Mouse (Mus musculus) gastrocnemius, postnatal 4 days (tissue): Measurements from ENCODE around the gene Gm17949. TPM values are rescaled to one million over a fixed set of nuclear protein-coding genes. Genes with fewer than 3 reads are reported as not detected.

Source experiments
- DNase-seq, 2 experiments: peaks; one replicate each; pipeline ENCODE4 v3.0.0; 2021 to 2022; ENCODE audit warnings: low spot score in 2 of 2, mixed read lengths in 2 of 2
- long read RNA-seq, 2 experiments: library from polyadenylated mRNA; stranded (forward); transcript quantifications; one replicate each; pipeline ENCODE4 v2.0.0; 2021
- total RNA-seq, 2 experiments: library from RNA; stranded (reverse); gene quantifications; 2 replicates each; pipeline ENCODE4 v1.2.3; 2021

The Gm17949 gene
- not detected for total RNA-seq
- long read RNA-seq, experiment 1, partial matches to known transcripts: 0 of 1 reads
- long read RNA-seq, experiment 1, other reads (novel, unspliced or antisense): 1 of 1 reads
- long read RNA-seq, experiment 2: 0 reads

- DNase-seq: peak; percentile 78 to 90
Observed at GRCm38 (mm10) chr17:57011236-57012141, at the start of gene Gm17949, which contains the start of gene Gtf2f1. Gene Gm17949 (plus strand): TSS chr17:57011469. Gene Gtf2f1 (minus strand): TSS chr17:57011288.

- DNase-seq: no peak
Observed at GRCm38 (mm10) chr17:56961880-56962279, 49.4 kb upstream of the Gm17949 start.

GRCm38 (mm10) chr17:56962642-56963405, 48.4 kb upstream of the Gm17949 start:
- DNase-seq: no peak

- no peak for DNase-seq
Observed at GRCm38 (mm10) chr17:56963646-56964045, 47.6 kb upstream of the Gm17949 start.

- no peak for DNase-seq
Observed at GRCm38 (mm10) chr17:56969321-56969720, 41.9 kb upstream of the Gm17949 start.

GRCm38 (mm10) chr17:56970081-56970480, 41.2 kb upstream of the Gm17949 start:
- DNase-seq: no peak

GRCm38 (mm10) chr17:56973956-56974707, 37.1 kb upstream of the Gm17949 start:
- no peak for DNase-seq

- no peak for DNase-seq
Observed at GRCm38 (mm10) chr17:56974708-56975240, 36.5 kb upstream of the Gm17949 start.

- DNase-seq: no peak
Observed at GRCm38 (mm10) chr17:56975391-56975790, 35.9 kb upstream of the Gm17949 start.

GRCm38 (mm10) chr17:56976531-56977390, 34.5 kb upstream of the Gm17949 start:
- DNase-seq: no peak

GRCm38 (mm10) chr17:56979524-56979923, 31.7 kb upstream of the Gm17949 start:
- DNase-seq: no peak

GRCm38 (mm10) chr17:56981049-56981448, 30.2 kb upstream of the Gm17949 start:
- DNase-seq: no peak

- DNase-seq: no peak
Observed at GRCm38 (mm10) chr17:56982013-56982412, 29.3 kb upstream of the Gm17949 start, which contains the start of gene Acer1. Gene Acer1 (minus strand): TSS chr17:56982126.

GRCm38 (mm10) chr17:56984886-56985285, 26.4 kb upstream of the Gm17949 start:
- no peak for DNase-seq

- DNase-seq: peak in 1 of 2 experiments; percentile 7
Observed at GRCm38 (mm10) chr17:56985656-56986055, 25.6 kb upstream of the Gm17949 start.

- DNase-seq: peak in 1 of 2 experiments; percentile 5
Observed at GRCm38 (mm10) chr17:56986105-56986805, 25.0 kb upstream of the Gm17949 start.

GRCm38 (mm10) chr17:56988441-56988840, 22.8 kb upstream of the Gm17949 start:
- peak in 1 of 2 experiments; percentile 10 for DNase-seq

GRCm38 (mm10) chr17:56988921-56989430, 22.3 kb upstream of the Gm17949 start:
- peak in 1 of 2 experiments; percentile 4 for DNase-seq
